Mouse (Mus musculus): ENCODE results near the gene Acoxl. TPM values are rescaled to one million over a fixed set of nuclear protein-coding genes. Genes with fewer than 3 reads are reported as not detected.

The Acoxl gene
- total and polyA plus RNA-seq, 3 experiments: 0.35 to 1.4 (median 0.94) TPM

Small RNAs within 50 kb of the gene (microRNA-seq; reads per million reads assigned to microRNA genes)
- gene Gm22411: 0 reads per million in 2 experiments

Other genes starting within 250 kb of the Acoxl start
- gene Mal, start 182.2 kb upstream of the Acoxl start, total RNA-seq (2021): 1 to 10 TPM; 5.9 to 8.1 TPM
- gene Mal, start 182.2 kb upstream of the Acoxl start, polyA plus RNA-seq (2012; rRNA removed): 1.9 and 2.9 TPM in 2 replicates
- 1 to 10 TPM; 1.8 to 2.0 TPM for gene Mall, start 108.9 kb upstream of the Acoxl start, total RNA-seq (2021)
- gene Mall, start 108.9 kb upstream of the Acoxl start, polyA plus RNA-seq (2012; rRNA removed): 1.9 and 4.6 TPM in 2 replicates
- gene Nphp1, start 50.0 kb upstream of the Acoxl start, total RNA-seq (2021): 10 to 100 TPM; 21.1 to 25.7 TPM
- 4.9 and 5.6 TPM in 2 replicates for gene Nphp1, start 50.0 kb upstream of the Acoxl start, polyA plus RNA-seq (2012; rRNA removed)
- 100 to 1,000 TPM in 1 of 2 experiments, 10 to 100 TPM in 1; 84.2 to 104 TPM for gene Mtln, start 46.4 kb upstream of the Acoxl start, total RNA-seq (2021)
- gene Mtln, start 46.4 kb upstream of the Acoxl start, polyA plus RNA-seq (2012; rRNA removed): 78.5 and 116 TPM in 2 replicates
- gene Bub1, start 7.0 kb upstream of the Acoxl start, total RNA-seq (2021): 1 to 10 TPM in 1 of 2 experiments, under 1 TPM in 1; 0.24 to 1.2 TPM
- gene Bub1, start 7.0 kb upstream of the Acoxl start, polyA plus RNA-seq (2012; rRNA removed): 0.02 and 0.35 TPM in 2 replicates

Measured in adrenal gland, adult 2 months (tissue).